Mouse (Mus musculus): ENCODE data around the gene Chdh.

GRCm38 (mm10) chr14:30015008-30015407 is 6.2 kb downstream of the Chdh start:
- TF ChIP-seq RCOR1 (conservative IDR thresholded peaks at IDR 0.05; ENCODE audit: low read depth, low read length) (no peak), JUND (conservative IDR thresholded peaks at IDR 0.05; ENCODE audit: low read depth, low read length) (no peak), POLR2A (IDR thresholded peaks at IDR 0.05; ENCODE audit: low read depth, low read length) (no peak), ETS1 (conservative IDR thresholded peaks at IDR 0.05; ENCODE audit: low read depth, low read length) (peak; percentile 57), POLR2AphosphoS2 (IDR thresholded peaks at IDR 0.05; ENCODE audit: low read depth, low read length) (no peak), TCF12 (IDR thresholded peaks at IDR 0.05; ENCODE audit: low read depth, low read length) (no peak), USF2 (conservative IDR thresholded peaks at IDR 0.05; ENCODE audit: low read depth, low read length) (no peak), EP300 (IDR thresholded peaks at IDR 0.05; ENCODE audit: low read length) (peak; percentile 72), CTCF (conservative IDR thresholded peaks at IDR 0.05 in 1 of 2, IDR thresholded peaks at IDR 0.05 in 1 of 2; ENCODE audit: low read depth in 2 of 2, low read length in 2 of 2) (no peak), CHD2 (IDR thresholded peaks at IDR 0.05; ENCODE audit: low read length) (no peak), CHD1 (IDR thresholded peaks at IDR 0.05; ENCODE audit: low read depth, low read length) (no peak), RAD21 (IDR thresholded peaks at IDR 0.05; ENCODE audit: low read depth, low read length) (no peak)

Measured in CH12.LX (cell line).